Mouse (Mus musculus) MEL (cell line): ENCODE data around the gene Ddx18. TPM values are rescaled to one million over a fixed set of nuclear protein-coding genes. Genes with fewer than 3 reads are reported as not detected.

Experiments
- DNase-seq: peaks from one replicate; pipeline ENCODE4 v3.0.0; 2011; ENCODE audit warnings: low read depth, low spot score
- H3K27ac ChIP-seq: 2 replicates; pipeline ENCODE4 v1.5.1; 2012; ENCODE audit warnings: low read depth, mild to moderate bottlenecking, control low read depth, low read length, moderate library complexity; ENCODE audit not compliant: control insufficient read depth
- H3K27me3 ChIP-seq, 2 experiments: fragments of 150-350 bp in 1 of 2; sonication (generic) in 1 of 2; 2 replicates each; pipeline ENCODE4 v1.6.1; 2012; ENCODE audit warnings: low read length in 2 of 2, mild to moderate bottlenecking in 2 of 2, improper control_type of control experiment in 1 of 2, moderate library complexity in 1 of 2; ENCODE audit not compliant: insufficient read depth in 2 of 2, control insufficient read depth in 1 of 2
- H3K36me3 ChIP-seq, 2 experiments: 2 replicates each; pipeline ENCODE4 v1.6.1; 2012 to 2014; ENCODE audit warnings: low read length in 2 of 2, improper control_type of control experiment in 1 of 2, inconsistent platforms in 1 of 2, mild to moderate bottlenecking in 1 of 2; ENCODE audit not compliant: insufficient read depth in 2 of 2, control insufficient read depth in 1 of 2
- H3K4me1 ChIP-seq, 2 experiments: fragments of 150-350 bp in 1 of 2; sonication (generic) in 1 of 2; 2 replicates each; pipeline ENCODE4 v1.6.1; 2012; ENCODE audit warnings: low read length in 2 of 2, improper control_type of control experiment in 1 of 2, mild to moderate bottlenecking in 1 of 2; ENCODE audit not compliant: insufficient read depth in 2 of 2, control insufficient read depth in 1 of 2
- H3K4me3 ChIP-seq, 2 experiments: fragments of 150-350 bp in 1 of 2; sonication (generic) in 1 of 2; 2 replicates each; pipeline ENCODE4 v1.5.1; 2012; ENCODE audit warnings: low read depth in 2 of 2, low read length in 2 of 2, mild to moderate bottlenecking in 2 of 2, moderate library complexity in 2 of 2, control low read depth in 1 of 2, improper control_type of control experiment in 1 of 2; ENCODE audit not compliant: control insufficient read depth in 1 of 2, insufficient read depth in 1 of 2
- H3K79me2 ChIP-seq: 2 replicates; pipeline ENCODE4 v1.6.1; 2012; ENCODE audit warnings: mild to moderate bottlenecking, low read length, moderate library complexity; ENCODE audit not compliant: control insufficient read depth, poor library complexity, insufficient read depth
- H3K9ac ChIP-seq: 2 replicates; pipeline ENCODE4 v1.6.1; 2012; ENCODE audit warnings: low read depth, mild to moderate bottlenecking, control low read depth, low read length, moderate library complexity; ENCODE audit not compliant: control insufficient read depth, poor library complexity, severe bottlenecking
- H3K9me3 ChIP-seq: fragments of 150-350 bp; sonication (generic); replicated peaks from 2 replicates; pipeline ENCODE4 v1.6.1; 2012; ENCODE audit warnings: mild to moderate bottlenecking, low read length, improper control_type of control experiment, moderate library complexity; ENCODE audit not compliant: insufficient read depth
- BHLHE40 ChIP-seq: IDR thresholded peaks from 2 replicates; pipeline ENCODE4 v1.6.1; 2012; ENCODE audit warnings: low read depth, mild to moderate bottlenecking, inconsistent platforms, low read length, improper control_type of control experiment, borderline replicate concordance
- CHD2 ChIP-seq: IDR thresholded peaks from 2 replicates; pipeline ENCODE4 v1.6.1; 2011; ENCODE audit warnings: low read length, improper control_type of control experiment
- E2F4 ChIP-seq: IDR thresholded peaks from 2 replicates; pipeline ENCODE4 v1.6.1; 2011; ENCODE audit warnings: low read depth, low read length, improper control_type of control experiment, borderline replicate concordance
- EP300 ChIP-seq, 2 experiments: IDR thresholded peaks; 2 replicates each; pipeline ENCODE4 v1.6.1; 2011; ENCODE audit warnings: improper control_type of control experiment in 2 of 2, low read length in 2 of 2, low read depth in 1 of 2, mild to moderate bottlenecking in 1 of 2
- ETS1 ChIP-seq: IDR thresholded peaks from 2 replicates; pipeline ENCODE4 v1.6.1; 2012; ENCODE audit warnings: low read depth, mild to moderate bottlenecking, inconsistent platforms, low read length, improper control_type of control experiment, moderate library complexity
- GABPA ChIP-seq: IDR thresholded peaks from 2 replicates; pipeline ENCODE4 v1.6.1; 2012; ENCODE audit warnings: low read depth, mild to moderate bottlenecking, inconsistent platforms, low read length, improper control_type of control experiment, moderate library complexity
- GATA1 ChIP-seq: IDR thresholded peaks from 2 replicates; pipeline ENCODE4 v1.6.1; 2011; ENCODE audit warnings: low read depth, low read length, improper control_type of control experiment
- JUND ChIP-seq: IDR thresholded peaks from 2 replicates; pipeline ENCODE4 v1.6.1; 2011; ENCODE audit warnings: low read depth, mild to moderate bottlenecking, improper control_type of control experiment, low read length
- MAFK ChIP-seq: IDR thresholded peaks from 2 replicates; pipeline ENCODE4 v1.6.1; 2011; ENCODE audit warnings: low read depth, mild to moderate bottlenecking, low read length, improper control_type of control experiment, borderline replicate concordance
- MAX ChIP-seq: IDR thresholded peaks from 2 replicates; pipeline ENCODE4 v1.6.1; 2011; ENCODE audit warnings: low read length, improper control_type of control experiment
- MEF2A ChIP-seq: IDR thresholded peaks from 2 replicates; pipeline ENCODE4 v1.6.1; 2014; ENCODE audit warnings: low read depth, mild to moderate bottlenecking, inconsistent platforms, low read length, improper control_type of control experiment; ENCODE audit not compliant: poor library complexity, insufficient replicate concordance, severe bottlenecking; ENCODE audit errors: extremely low read depth
- POLR2AphosphoS2 ChIP-seq: IDR thresholded peaks from 2 replicates; pipeline ENCODE4 v1.6.1; 2011; ENCODE audit warnings: low read length, improper control_type of control experiment
- RAD21 ChIP-seq: IDR thresholded peaks from 2 replicates; pipeline ENCODE4 v1.6.1; 2011; ENCODE audit warnings: mild to moderate bottlenecking, low read depth, low read length, improper control_type of control experiment
- SIN3A ChIP-seq: IDR thresholded peaks from 2 replicates; pipeline ENCODE4 v1.6.1; 2012; ENCODE audit warnings: low read length, improper control_type of control experiment, inconsistent platforms
- SMC3 ChIP-seq: IDR thresholded peaks from 2 replicates; pipeline ENCODE4 v1.6.1; 2011; ENCODE audit warnings: low read depth, low read length, improper control_type of control experiment
- TBP ChIP-seq: IDR thresholded peaks from 2 replicates; pipeline ENCODE4 v1.8.0; 2011; ENCODE audit warnings: low read depth, low read length, improper control_type of control experiment
- UBTF ChIP-seq: IDR thresholded peaks from 2 replicates; pipeline ENCODE4 v1.6.1; 2012; ENCODE audit warnings: low read depth, mild to moderate bottlenecking, inconsistent platforms, low read length, improper control_type of control experiment, moderate library complexity, borderline replicate concordance; ENCODE audit not compliant: insufficient read depth
- USF1 ChIP-seq: IDR thresholded peaks from 2 replicates; pipeline ENCODE4 v1.6.1; 2014; ENCODE audit warnings: low read depth, mild to moderate bottlenecking, inconsistent platforms, low read length, improper control_type of control experiment, moderate library complexity
- USF2 ChIP-seq, 2 experiments: IDR thresholded peaks; 2 replicates each; pipeline ENCODE4 v1.6.1; 2011 to 2012; ENCODE audit warnings: improper control_type of control experiment in 2 of 2, low read length in 2 of 2, borderline replicate concordance in 1 of 2, inconsistent platforms in 1 of 2, low read depth in 1 of 2, mild to moderate bottlenecking in 1 of 2; ENCODE audit not compliant: insufficient read depth in 1 of 2
- ZNF384 ChIP-seq: IDR thresholded peaks from 2 replicates; pipeline ENCODE4 v1.6.1; 2012; ENCODE audit warnings: low read depth, mild to moderate bottlenecking, inconsistent platforms, low read length, improper control_type of control experiment
- polyA plus RNA-seq, 2 experiments: library from polyadenylated mRNA; stranded (reverse) in 1 of 2; unstranded in 1 of 2; fragments of >175 nt in 1 of 2; fragments of >200 nt in 1 of 2; gene quantifications; 2 replicates each; pipeline versions ENCODE4 v1.2.1 to v1.2.4; 2012; ENCODE audit warnings: low replicate concordance in 2 of 2, low read depth in 1 of 2; ENCODE audit not compliant: insufficient read length in 2 of 2, insufficient read depth in 1 of 2, missing spikeins in 1 of 2
- total RNA-seq: library from RNA; depleted of rRNA; stranded (reverse); fragments of 300-350 nt; gene quantifications from 2 replicates; pipeline ENCODE4 v1.2.3, GENCODE M21; 2012

Gene Ddx18
- total and polyA plus RNA-seq, 3 experiments: 125 to 185 TPM; not detected in 1

DNA sequence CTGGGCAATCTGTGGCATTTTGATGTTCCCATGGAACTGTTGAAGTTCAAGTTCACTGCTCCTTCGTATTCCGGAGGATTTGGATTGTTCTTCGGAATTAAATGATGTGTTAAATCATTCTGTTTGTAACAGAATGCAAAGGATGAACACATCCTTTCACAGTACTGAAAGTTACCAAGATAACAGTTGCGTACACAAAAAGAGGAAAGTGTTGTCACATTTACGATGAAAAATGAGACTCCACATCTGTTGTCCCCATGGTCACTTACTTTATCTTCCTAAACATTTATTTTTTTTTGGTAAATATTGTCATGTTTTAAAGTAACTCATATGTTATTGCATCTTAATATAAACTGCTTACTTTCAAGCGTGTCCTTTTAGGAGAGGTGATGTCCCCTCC lies 17.0 kb upstream of the Ddx18 start:
- Histone ChIP-seq H3K27ac (no peak overlapping the region), H3K9ac (no peak overlapping the region), H3K36me3 (no peaks in the 10 kb centered on the region), H3K4me3 (no peak overlapping the region), H3K27me3 (no peaks in the 10 kb centered on the region), H3K4me1 (no peaks in the 10 kb centered on the region), H3K79me2 (no peaks in the 10 kb centered on the region), H3K9me3 (no peaks in the 10 kb centered on the region)
- no peak for TF ChIP-seq TBP
- no peak for TF ChIP-seq ETS1
- TF ChIP-seq RAD21: no peak
- TF ChIP-seq JUND: no peak
- TF ChIP-seq SMC3: no peak
- TF ChIP-seq E2F4: no peak
- TF ChIP-seq USF2 (IDR thresholded peaks at IDR 0.05; ENCODE audit: borderline replicate concordance in 1 of 2, insufficient read depth in 1 of 2, low read depth in 1 of 2, low read length in 2 of 2): no peak
- no peak for TF ChIP-seq MAX
- no peak for TF ChIP-seq ZNF384
- DNase-seq: no peak

DNA sequence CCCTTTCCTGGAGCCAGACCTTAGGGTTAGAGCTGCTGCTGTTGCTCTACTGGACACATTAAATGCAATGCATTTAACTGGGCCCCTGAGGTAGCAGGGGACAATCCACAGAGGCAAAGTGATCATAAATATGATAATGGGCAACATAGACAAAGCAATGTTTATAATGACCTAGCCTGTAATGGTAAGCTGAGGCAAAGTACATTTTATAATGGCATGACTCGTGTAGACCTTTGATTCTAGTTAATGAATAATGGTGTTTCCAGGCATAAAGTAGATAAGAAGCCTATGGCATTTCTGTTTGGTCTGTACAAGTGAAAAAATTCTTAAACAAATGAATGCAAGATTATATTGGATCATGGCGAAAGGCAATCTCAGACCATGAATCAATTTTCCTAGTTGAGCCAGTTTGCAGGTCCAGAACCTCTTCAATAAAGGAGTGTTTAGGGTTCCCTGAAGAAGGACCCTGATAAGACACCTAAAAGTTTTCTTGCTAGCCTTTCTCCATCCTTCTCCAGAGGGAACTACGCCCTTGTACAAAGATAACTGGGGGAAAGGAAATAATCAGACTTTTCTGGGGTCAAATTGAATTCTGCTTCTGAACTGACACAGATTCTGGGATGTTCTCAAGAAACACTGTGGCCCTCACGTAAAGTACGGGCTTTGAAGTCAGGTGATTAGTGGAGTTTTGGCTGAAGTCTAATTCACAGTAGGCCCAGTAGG lies 13.5 kb upstream of the Ddx18 start:
- Histone ChIP-seq H3K36me3 (no peaks in the 10 kb centered on the region), H3K9me3 (no peaks in the 10 kb centered on the region), H3K9ac (no peak overlapping the region), H3K27ac (no peak overlapping the region), H3K27me3 (no peaks in the 10 kb centered on the region), H3K4me3 (no peak overlapping the region), H3K4me1 (no peaks in the 10 kb centered on the region), H3K79me2 (no peaks in the 10 kb centered on the region)
- TF ChIP-seq EP300 (IDR thresholded peaks at IDR 0.05; ENCODE audit: low read depth in 1 of 2, low read length in 2 of 2) (no peak), USF1 (no peak), USF2 (IDR thresholded peaks at IDR 0.05; ENCODE audit: borderline replicate concordance in 1 of 2, insufficient read depth in 1 of 2, low read depth in 1 of 2, low read length in 2 of 2) (no peak), BHLHE40 (no peak), POLR2AphosphoS2 (no peak), GATA1 (no peak), SMC3 (no peak), MAX (no peak), MAFK (no peak), CHD2 (no peak), UBTF (no peak), E2F4 (no peak), MEF2A (no peak), SIN3A (no peak), GABPA (no peak)
- no peak for DNase-seq
